In the genomic region with DNA sequence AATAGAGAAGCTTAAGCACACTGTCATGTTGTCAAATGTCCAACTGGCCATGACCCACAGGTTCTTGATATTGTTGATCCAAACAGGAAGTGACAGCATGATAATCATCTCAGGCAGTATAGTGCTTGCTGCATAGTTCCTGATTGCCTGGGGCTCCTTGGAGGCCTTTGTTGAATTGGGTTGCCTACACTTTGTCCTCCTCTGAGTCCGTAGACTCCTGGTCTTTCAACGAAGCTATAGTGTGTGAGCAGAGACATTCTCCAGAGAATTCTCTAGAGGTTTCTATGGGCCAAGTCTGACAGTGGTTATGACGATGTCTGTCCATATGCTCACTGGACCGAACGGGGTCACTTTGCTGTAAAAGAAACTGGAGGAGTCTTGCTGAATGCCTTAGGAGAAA, we compare ENCODE assay signal across 24 mouse cellular contexts. TPM values are rescaled to one million over a fixed set of nuclear protein-coding genes. Genes with fewer than 3 reads are reported as not detected.
"Had no signal": no experiment of that assay in that cellular context is flagged by ENCODE, and none has a peak within 500 bp of the region (broad histone marks: within the 10 kb centered on the region; RNA-seq: fewer than 3 reads in every experiment).

No protein-coding gene starts in this region.

- DNase-seq: heart, postnatal 10 days; heart, postnatal 14 days; heart, postnatal 36 days; heart, postnatal 4 days; kidney, adult 11 months; kidney, adult 18-20 months; kidney, adult 2 months; kidney, adult 8-10 months; kidney, adult 9 months; kidney, postnatal 10 days; kidney, postnatal 14 days; kidney, postnatal 25 days; kidney, postnatal 36 days; kidney, postnatal 4 days; layer of hippocampus, adult 9-11 months; layer of hippocampus, postnatal 36 days had no signal

- ATAC-seq: hindbrain, embryonic 16.5 days; hindbrain, postnatal 0 days; inflammation-experienced regulatory T-cells, adult 6 months; intestine, embryonic 15.5 days; intestine, embryonic 16.5 days; intestine, postnatal 0 days had no signal

RNA-seq across cellular contexts. Expression of a gene that starts 5.8 kb away (rescaled TPM):
- total RNA-seq: heart, postnatal 14 days; heart, postnatal 25 days; heart, postnatal 36 days; heart, postnatal 4 days; hematopoietic stem cell, adult 5-6 weeks had no signal
